Mouse (Mus musculus) myocyte (in vitro differentiated cells): ENCODE results near the gene Col11a1. TPM values are rescaled to one million over a fixed set of nuclear protein-coding genes. Genes with fewer than 3 reads are reported as not detected.

Experiments used
- H3K27me3 ChIP-seq: one replicate; pipeline ENCODE4 v1.6.1; 2011; ENCODE audit not compliant: control insufficient read depth, insufficient read depth, insufficient read length
- H3K36me3 ChIP-seq: one replicate; pipeline ENCODE4 v1.6.1; 2011; ENCODE audit not compliant: control insufficient read depth, insufficient read depth
- H3K4me2 ChIP-seq: one replicate; pipeline ENCODE4 v1.6.1; 2011; ENCODE audit warnings: low read depth, control low read depth
- H3K4me3 ChIP-seq: one replicate; pipeline ENCODE4 v1.5.1; 2011; ENCODE audit warnings: mild to moderate bottlenecking, control low read depth, moderate library complexity
- H3K79me2 ChIP-seq: one replicate; pipeline ENCODE4 v1.6.1; 2011; ENCODE audit not compliant: control insufficient read depth, insufficient read depth
- H3ac ChIP-seq: one replicate; pipeline ENCODE4 v1.6.1; 2011; ENCODE audit not compliant: control insufficient read depth, insufficient read length
- CEBPB ChIP-seq: IDR thresholded peaks from 2 replicates; pipeline ENCODE4 v1.6.1; 2011; ENCODE audit warnings: mild to moderate bottlenecking, moderate library complexity; ENCODE audit not compliant: poor library complexity, insufficient read depth, severe bottlenecking
- E2F4 ChIP-seq: IDR thresholded peaks from one replicate; pipeline ENCODE4 v1.6.1; 2011; ENCODE audit warnings: mild to moderate bottlenecking, control low read depth, moderate library complexity; ENCODE audit not compliant: insufficient read depth
- MAX ChIP-seq: IDR thresholded peaks from one replicate; pipeline ENCODE4 v1.6.1; 2011; ENCODE audit warnings: low read depth, mild to moderate bottlenecking, control low read depth
- MYOD1 ChIP-seq, 3 experiments: IDR thresholded peaks; one replicate each; pipeline ENCODE4 v1.6.1; 2011; ENCODE audit warnings: control low read depth in 2 of 3, low read depth in 2 of 3, mild to moderate bottlenecking in 2 of 3, moderate library complexity in 1 of 3; ENCODE audit not compliant: insufficient read length in 2 of 3, control insufficient read depth in 1 of 3
- MYOG ChIP-seq, 3 experiments: IDR thresholded peaks; one replicate each; pipeline ENCODE4 v1.6.1; 2011; ENCODE audit warnings: control low read depth in 2 of 3, low read depth in 2 of 3, mild to moderate bottlenecking in 2 of 3; ENCODE audit not compliant: insufficient read length in 2 of 3, control insufficient read depth in 1 of 3, insufficient read depth in 1 of 3
- POLR2A ChIP-seq: IDR thresholded peaks from one replicate; pipeline ENCODE4 v1.6.1; 2011; ENCODE audit warnings: low read depth, mild to moderate bottlenecking, control low read depth, moderate library complexity; ENCODE audit not compliant: insufficient read length
- POLR2AphosphoS2 ChIP-seq: IDR thresholded peaks from one replicate; pipeline ENCODE4 v1.6.1; 2011; ENCODE audit warnings: low read depth, control low read depth; ENCODE audit not compliant: insufficient read length
- REST ChIP-seq: IDR thresholded peaks from one replicate; pipeline ENCODE4 v1.6.1; 2011; ENCODE audit warnings: mild to moderate bottlenecking, control low read depth, moderate library complexity; ENCODE audit not compliant: insufficient read depth, insufficient read length
- SRF ChIP-seq: IDR thresholded peaks from one replicate; pipeline ENCODE4 v1.6.1; 2011; ENCODE audit warnings: low read depth; ENCODE audit not compliant: control insufficient read depth, insufficient read length
- TCF12 ChIP-seq: IDR thresholded peaks from one replicate; pipeline ENCODE4 v1.6.1; 2011; ENCODE audit warnings: mild to moderate bottlenecking, control low read depth; ENCODE audit not compliant: poor library complexity, insufficient read depth, severe bottlenecking
- TCF3 ChIP-seq: IDR thresholded peaks from one replicate; pipeline ENCODE4 v1.6.1; 2011; ENCODE audit warnings: low read depth, control low read depth; ENCODE audit not compliant: insufficient read length
- USF1 ChIP-seq: IDR thresholded peaks from one replicate; pipeline ENCODE4 v1.6.1; 2011; ENCODE audit warnings: low read depth, mild to moderate bottlenecking, control low read depth, moderate library complexity
- polyA plus RNA-seq: library from polyadenylated mRNA; unstranded; fragments of >200 nt; fragmentation: generic; extraction: Trizol; gene quantifications from one replicate; pipeline ENCODE4 v1.2.1, GENCODE M21; 2012; ENCODE audit warnings: missing spikeins

Col11a1 gene
- polyA plus RNA-seq, 1 experiment: 0.50 TPM

DNA sequence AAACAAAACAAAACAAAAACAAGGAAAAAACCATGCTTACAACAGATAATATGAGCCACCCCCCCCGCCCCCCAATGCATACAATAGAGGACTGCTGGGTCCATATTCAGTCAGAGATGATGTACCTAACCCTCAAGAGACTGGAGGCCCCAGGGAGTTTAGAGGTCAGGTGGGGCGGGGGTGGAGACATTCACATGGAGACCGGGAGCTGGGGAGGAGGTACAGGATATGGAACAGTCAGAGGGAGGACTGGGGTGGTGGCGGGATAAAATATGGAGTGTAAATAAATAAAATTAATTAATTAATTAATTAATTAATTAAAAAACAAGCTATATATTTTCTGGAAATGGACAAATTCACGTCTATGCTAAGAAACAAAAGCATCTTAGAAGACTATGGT is 185.8 kb downstream of the Col11a1 start:
- Histone ChIP-seq H3K27me3 (no peaks in the 10 kb centered on the region), H3K79me2 (no peaks in the 10 kb centered on the region), H3K4me3 (no peak overlapping the region), H3ac (no peak overlapping the region), H3K36me3 (no peaks in the 10 kb centered on the region), H3K4me2 (no peak overlapping the region)
- TF ChIP-seq E2F4 (no peak), REST (no peak), MYOD1 (IDR thresholded peaks at IDR 0.05; ENCODE audit: control insufficient read depth in 1 of 3, insufficient read length in 2 of 3, low read depth in 2 of 3) (no peak), SRF (no peak), USF1 (no peak), TCF3 (no peak), MYOG (IDR thresholded peaks at IDR 0.05; ENCODE audit: control insufficient read depth in 1 of 3, insufficient read depth in 1 of 3, insufficient read length in 2 of 3, low read depth in 2 of 3) (no peak), TCF12 (no peak), CEBPB (no peak), MAX (no peak), POLR2A (no peak), POLR2AphosphoS2 (no peak)

DNA sequence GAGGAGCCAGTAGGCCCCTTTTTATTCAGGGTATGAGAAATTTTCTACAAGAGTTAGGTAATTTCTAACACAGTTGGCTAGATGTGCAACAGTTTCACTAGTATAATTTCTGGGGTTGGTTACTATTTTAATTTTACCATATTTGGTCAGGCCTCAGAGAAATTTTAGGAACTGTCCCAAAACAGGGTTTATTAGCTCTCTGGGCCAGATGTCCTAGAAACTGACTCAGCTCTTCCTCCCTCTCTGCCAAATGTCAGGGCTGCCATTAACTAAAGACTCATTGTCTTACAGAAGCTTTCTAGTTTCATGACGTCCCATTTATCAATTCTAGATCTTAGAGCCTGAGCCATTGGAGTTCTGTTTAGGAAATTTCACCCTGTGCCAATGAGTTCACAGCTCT is 199.2 kb downstream of the Col11a1 start:
- TF ChIP-seq USF1: no peak
- no peak for TF ChIP-seq SRF
- TF ChIP-seq REST: no peak
- TF ChIP-seq TCF3: no peak
- TF ChIP-seq MYOG (IDR thresholded peaks at IDR 0.05; ENCODE audit: control insufficient read depth in 1 of 3, insufficient read depth in 1 of 3, insufficient read length in 2 of 3, low read depth in 2 of 3): no peak
- TF ChIP-seq POLR2AphosphoS2: no peak
- no peak for TF ChIP-seq MYOD1 (IDR thresholded peaks at IDR 0.05; ENCODE audit: control insufficient read depth in 1 of 3, insufficient read length in 2 of 3, low read depth in 2 of 3)
- no peak for TF ChIP-seq POLR2A
- TF ChIP-seq TCF12: no peak

More for the DNA sequence above, 199.2 kb downstream of the Col11a1 start:
- Histone ChIP-seq H3K79me2 (no peaks in the 10 kb centered on the region), H3ac (no peak overlapping the region), H3K36me3 (no peaks in the 10 kb centered on the region), H3K4me3 (no peak overlapping the region), H3K27me3 (no peaks in the 10 kb centered on the region), H3K4me2 (no peak overlapping the region)
